Mouse (Mus musculus) intestine, embryonic 15.5 days (tissue): Measurements from ENCODE around the gene Gmpr2. TPM values are rescaled to one million over a fixed set of nuclear protein-coding genes. Genes with fewer than 3 reads are reported as not detected.

Experiments
- ATAC-seq: fragments of 200-750 bp; cut with Nextera tagmentation; 2 replicates; pipeline ENCODE4 v1.8.0; 2017; ENCODE audit warnings: moderate TSS enrichment, moderate library complexity
- H3K27ac ChIP-seq: fragments of 300-500 bp; sonication (generic); 2 replicates; pipeline ENCODE4 v1.5.1; 2015; ENCODE audit warnings: mild to moderate bottlenecking, inconsistent platforms
- H3K27me3 ChIP-seq: fragments of 300-500 bp; sonication (generic); replicated peaks from 2 replicates; pipeline ENCODE4 v1.6.1; 2015; ENCODE audit warnings: inconsistent platforms
- H3K36me3 ChIP-seq: fragments of 300-500 bp; sonication (generic); 2 replicates; pipeline ENCODE4 v1.6.1; 2015; ENCODE audit warnings: inconsistent platforms
- H3K4me1 ChIP-seq: fragments of 300-500 bp; sonication (generic); replicated peaks from 2 replicates; pipeline ENCODE4 v1.6.1; 2015; ENCODE audit warnings: inconsistent platforms
- H3K4me2 ChIP-seq: fragments of 300-500 bp; sonication (generic); replicated peaks from 2 replicates; pipeline ENCODE4 v1.6.1; 2015; ENCODE audit warnings: mild to moderate bottlenecking, inconsistent platforms
- H3K4me3 ChIP-seq: fragments of 300-500 bp; sonication (generic); replicated peaks from 2 replicates; pipeline ENCODE4 v1.5.1; 2015; ENCODE audit warnings: inconsistent platforms
- H3K9ac ChIP-seq: fragments of 300-500 bp; sonication (generic); 2 replicates; pipeline ENCODE4 v1.6.1; 2015; ENCODE audit warnings: inconsistent platforms
- H3K9me3 ChIP-seq: fragments of 300-500 bp; sonication (generic); 2 replicates; pipeline ENCODE4 v1.6.1; 2016; ENCODE audit warnings: inconsistent platforms
- WGBS: fragments of 180-500 bp; shearing (Covaris S2); methylation state at CpG from one replicate; pipeline ENCODE4 v1.1.7; 2015; 5-methylcytosine and 5-hydroxymethylcytosine counted together
- polyA plus RNA-seq: library from polyadenylated mRNA; unstranded; fragments of >200 nt; fragmentation: Nextera tagmentation; extraction: Ambion mirVana; gene quantifications from 2 replicates; pipeline ENCODE4 v1.2.1, GENCODE M21; 2015

Gene Gmpr2
- 58.6 and 58.7 TPM in 2 replicates for polyA plus RNA-seq

DNA sequence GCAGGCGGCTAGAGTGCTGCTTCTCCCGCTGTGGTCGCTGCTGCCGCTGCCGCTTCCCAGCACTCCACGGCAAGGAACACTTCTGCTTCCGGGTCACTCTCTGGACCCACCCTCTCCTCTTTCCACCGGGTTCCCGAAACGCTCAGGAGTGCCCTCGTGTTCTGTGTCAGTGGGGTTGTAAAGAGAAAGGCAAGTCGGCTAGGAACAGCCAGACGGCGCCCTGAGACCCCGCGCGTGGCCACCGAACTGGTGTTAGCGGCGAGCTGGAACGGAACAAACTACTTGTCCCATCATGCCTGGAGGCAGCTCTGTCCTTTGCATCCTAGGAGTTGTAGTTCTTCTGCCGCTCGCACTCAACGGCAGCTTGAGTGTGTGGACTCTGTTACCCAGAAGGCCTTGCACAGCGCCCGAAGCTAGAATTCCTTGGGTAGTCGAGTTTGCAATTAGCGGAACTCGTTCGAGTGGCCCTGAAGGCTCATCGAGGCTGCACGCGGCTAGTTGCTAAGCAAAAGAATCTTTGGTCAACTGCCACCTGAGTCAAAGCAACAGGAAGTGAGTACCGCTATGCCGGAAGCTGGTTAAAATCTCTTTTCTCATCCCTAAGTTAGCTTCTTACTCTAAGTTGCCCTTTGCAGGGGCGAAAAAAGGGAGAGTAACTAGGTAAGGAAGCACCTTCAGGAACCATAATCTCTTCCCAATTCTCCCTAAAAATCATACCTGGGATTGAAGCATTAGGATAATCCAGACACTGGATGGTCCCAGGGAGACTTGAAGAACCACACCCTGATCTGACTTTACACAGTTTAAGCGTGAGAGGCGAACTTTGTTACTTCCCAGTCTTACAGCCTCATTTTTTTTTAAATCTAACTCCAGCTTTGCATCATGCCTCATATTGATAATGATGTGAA is at the start of gene Gmpr2, which contains the start of gene Nedd8:
Gmpr2 (plus strand) TSS at position 109 of the 908 bp plus-strand sequence.
Nedd8 (minus strand) TSS at position 292 of the 908 bp plus-strand sequence.
- under 1% methylated on average over 38 of the region's 38 CpGs for WGBS
- Histone ChIP-seq H3K27me3 (no peaks in the 10 kb centered on the region), H3K4me3 (peak within 1 kb of the TSS; percentile 65), H3K9ac (peak within 1 kb of the TSS; percentile 73), H3K4me1 (peaks cover 17% of the 10 kb centered on the region; the same call in 1 of the 2 replicates), H3K36me3 (peaks cover 15% of the 10 kb centered on the region), H3K9me3 (no peaks in the 10 kb centered on the region), H3K27ac (peak within 1 kb of the TSS; percentile 75), H3K4me2 (peak within 1 kb of the TSS; percentile 72)
- peak; percentile 99 for ATAC-seq

DNA sequence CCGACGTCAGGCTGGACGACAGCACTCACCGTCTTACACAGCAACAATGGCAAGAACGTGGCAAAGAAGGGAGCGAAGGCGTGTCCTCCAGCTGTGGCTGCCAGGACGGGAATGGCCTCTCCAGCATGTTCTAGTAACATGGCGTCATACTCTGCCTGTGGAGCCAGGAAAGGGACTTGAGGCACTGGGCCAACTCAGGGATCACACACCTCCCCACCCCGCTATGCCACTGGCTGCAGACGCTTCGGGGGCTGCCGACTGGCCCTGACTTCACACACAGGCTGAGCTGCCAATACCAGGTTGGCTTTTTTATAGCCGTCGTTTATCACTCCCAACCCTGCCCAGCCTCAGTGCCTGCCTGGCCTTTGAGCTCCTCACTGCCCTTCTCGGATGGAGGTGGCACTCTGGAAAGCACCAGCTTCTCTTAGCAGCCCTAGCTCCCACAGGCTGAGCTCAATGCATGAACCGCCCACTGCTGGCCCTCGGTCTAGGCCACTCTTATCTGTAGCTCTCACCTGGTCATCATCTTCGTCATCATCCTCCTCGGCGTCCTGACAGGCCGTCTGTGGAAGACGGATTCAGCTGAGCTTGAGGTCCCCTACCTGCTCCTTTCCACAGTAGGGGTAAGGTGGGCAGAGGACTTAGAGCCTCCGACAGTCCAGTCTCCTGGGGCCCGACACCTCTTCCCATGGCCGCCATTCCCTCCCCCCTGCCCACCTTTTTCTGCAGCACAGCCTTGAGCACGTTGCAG is 43.5 kb upstream of the Gmpr2 start:
- no peak overlapping the region for H3K4me3 ChIP-seq

GRCm38 (mm10) chr14:55629312-55629711 is 42.4 kb upstream of the Gmpr2 start:
- peaks cover 74% of the 10 kb centered on the region for H3K36me3 ChIP-seq
- WGBS = 55% methylated on average over 5 of the region's 5 CpGs
- H3K9ac ChIP-seq = no peak overlapping the region
- H3K4me3 ChIP-seq = no peak overlapping the region
- H3K4me2 ChIP-seq = no peak overlapping the region
- no peaks in the 10 kb centered on the region for H3K4me1 ChIP-seq
- no peak; the same call in 1 of the 2 replicates for ATAC-seq
- H3K27ac ChIP-seq = no peak overlapping the region
- H3K9me3 ChIP-seq = no peaks in the 10 kb centered on the region
- no peaks in the 10 kb centered on the region for H3K27me3 ChIP-seq

More for the DNA sequence above, 43.5 kb upstream of the Gmpr2 start:
- no peak overlapping the region for H3K4me2 ChIP-seq
- no peaks in the 10 kb centered on the region for H3K9me3 ChIP-seq
- no peak overlapping the region for H3K27ac ChIP-seq
- H3K27me3 ChIP-seq = no peaks in the 10 kb centered on the region
- peaks cover 70% of the 10 kb centered on the region for H3K36me3 ChIP-seq
- 83% methylated on average over 27 of the region's 27 CpGs for WGBS
- H3K9ac ChIP-seq = no peak overlapping the region
- H3K4me1 ChIP-seq = no peaks in the 10 kb centered on the region
- no peak for ATAC-seq

DNA sequence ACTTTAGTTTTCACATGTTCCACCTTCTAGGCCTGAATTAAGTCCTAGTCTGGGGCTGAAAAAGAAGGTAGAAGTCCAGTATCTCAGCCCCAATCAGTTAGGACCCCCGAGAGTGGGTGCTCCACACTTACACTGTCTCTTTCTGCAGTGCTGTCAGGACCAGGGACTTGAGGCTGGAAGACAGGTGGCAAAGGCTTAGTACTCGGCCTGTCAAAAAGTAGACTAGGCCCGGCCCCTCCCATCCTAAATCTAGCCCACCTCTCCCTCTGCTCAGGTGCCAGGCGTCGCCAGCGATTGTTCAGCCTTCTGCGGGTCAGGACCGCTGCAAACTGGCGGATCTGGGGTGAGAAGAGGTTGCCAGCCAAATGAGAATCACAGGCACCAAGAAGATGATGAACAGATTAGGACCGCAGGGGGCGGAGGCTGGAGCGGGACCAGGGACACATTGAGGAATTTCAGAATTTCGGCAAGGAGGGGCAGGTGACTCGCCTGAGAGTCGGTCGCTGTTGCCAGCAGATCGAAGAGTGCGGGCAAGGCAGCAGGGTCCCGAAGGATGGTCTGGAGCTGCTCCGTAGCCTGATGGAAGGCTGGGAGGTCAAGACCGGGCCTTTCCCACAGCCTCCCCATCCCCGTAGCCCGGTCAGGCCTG is 36.7 kb upstream of the Gmpr2 start:
- peaks cover 60% of the 10 kb centered on the region for H3K36me3 ChIP-seq
- ATAC-seq = peak; percentile 67
- H3K4me3 ChIP-seq = peak overlapping the region; percentile 63
- WGBS = 3% methylated on average over 23 of the region's 23 CpGs
- H3K27me3 ChIP-seq = no peaks in the 10 kb centered on the region
- H3K27ac ChIP-seq = peak overlapping the region; percentile 60
- no peaks in the 10 kb centered on the region for H3K9me3 ChIP-seq
- H3K4me2 ChIP-seq = peak overlapping the region; percentile 94
- peak overlapping the region; percentile 58 for H3K9ac ChIP-seq
- no peaks in the 10 kb centered on the region for H3K4me1 ChIP-seq

DNA sequence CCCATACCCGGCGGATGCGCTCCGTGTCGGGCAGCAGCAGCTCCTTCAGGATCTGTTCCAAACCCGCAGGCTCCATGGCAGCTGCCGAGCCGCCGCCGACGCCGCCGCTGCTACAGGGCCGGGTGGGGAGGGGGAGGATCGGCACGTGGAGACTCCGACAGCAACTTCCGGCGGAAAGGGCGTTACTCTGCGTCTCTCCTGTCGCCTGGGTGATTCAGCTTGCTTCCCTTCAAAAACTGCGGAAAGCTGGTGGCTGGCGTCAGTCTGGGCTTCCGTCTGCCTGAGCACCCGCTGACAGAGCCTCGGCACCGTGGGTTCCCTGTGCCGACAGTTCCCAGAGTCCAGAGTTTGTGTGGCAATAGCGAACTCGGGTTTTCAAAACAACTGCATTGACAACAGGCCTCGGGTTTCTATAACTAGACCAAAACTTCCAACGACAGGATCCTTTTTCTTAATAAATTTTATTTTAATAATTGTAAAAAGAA is 36.2 kb upstream of the Gmpr2 start, which contains the start of gene Ipo4:
Ipo4 (minus strand) TSS at position 435 of the 485 bp plus-strand sequence.
- ATAC-seq = peak; percentile 93
- no peaks in the 10 kb centered on the region for H3K9me3 ChIP-seq
- peak within 1 kb of the TSS; percentile 58 for H3K9ac ChIP-seq
- H3K4me3 ChIP-seq = peak within 1 kb of the TSS; percentile 63
- no peaks in the 10 kb centered on the region for H3K4me1 ChIP-seq
- H3K27ac ChIP-seq = peak within 1 kb of the TSS; percentile 60
- H3K27me3 ChIP-seq = no peaks in the 10 kb centered on the region
- 1% methylated on average over 33 of the region's 33 CpGs for WGBS
- peak within 1 kb of the TSS; percentile 94 for H3K4me2 ChIP-seq
- H3K36me3 ChIP-seq = peaks cover 59% of the 10 kb centered on the region

DNA sequence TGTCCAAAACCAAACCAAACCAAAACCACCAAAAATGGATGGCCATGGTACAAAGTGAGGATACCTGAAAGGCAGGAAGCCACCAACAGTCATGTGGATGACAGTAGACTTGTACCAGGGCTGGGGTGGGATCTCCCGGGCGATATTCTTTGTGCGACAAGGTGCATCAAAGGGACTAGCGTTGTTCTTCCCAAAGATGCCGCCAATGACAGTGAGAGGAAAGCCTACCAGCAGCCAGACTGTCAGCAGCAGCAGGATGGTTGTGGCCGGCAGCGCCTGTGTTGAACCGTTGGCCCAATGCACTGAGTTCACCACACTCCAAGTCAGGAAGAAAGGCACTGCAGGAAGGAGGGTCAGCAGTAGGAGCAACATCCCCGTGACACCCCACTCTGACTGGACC is 33.9 kb upstream of the Gmpr2 start, which contains the start of gene Gm49378:
Gm49378 (minus strand) TSS at position 101 of the 400 bp plus-strand sequence.
- H3K27me3 ChIP-seq = no peaks in the 10 kb centered on the region
- H3K27ac ChIP-seq = no peak within 1 kb of the TSS
- WGBS = 94% methylated on average over 9 of the region's 9 CpGs
- peaks cover 47% of the 10 kb centered on the region for H3K36me3 ChIP-seq
- H3K4me2 ChIP-seq = no peak within 1 kb of the TSS
- ATAC-seq = no peak
- no peaks in the 10 kb centered on the region for H3K9me3 ChIP-seq
- no peak within 1 kb of the TSS for H3K4me3 ChIP-seq
- peaks cover 6% of the 10 kb centered on the region for H3K4me1 ChIP-seq
- H3K9ac ChIP-seq = no peak within 1 kb of the TSS

DNA sequence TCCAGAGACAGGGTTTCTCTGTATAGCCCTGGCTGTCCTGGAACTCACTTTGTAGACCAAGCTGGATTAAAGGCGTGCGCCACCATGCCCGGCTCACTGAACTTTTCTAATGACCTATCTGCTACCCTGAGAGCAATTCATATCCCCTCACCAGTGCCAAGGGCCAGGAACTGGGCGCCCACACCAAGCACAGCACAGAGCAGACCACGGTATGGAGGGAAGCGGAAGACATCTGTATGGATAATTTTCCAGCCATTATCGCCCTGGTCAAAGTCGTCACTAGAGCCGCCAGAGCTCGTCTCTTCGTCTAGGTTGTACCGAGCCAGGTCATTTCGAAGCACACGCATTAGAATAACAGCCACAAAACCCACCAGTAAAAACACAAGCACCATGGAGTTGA is 30.9 kb upstream of the Gmpr2 start:
- ATAC-seq = no peak
- no peak overlapping the region for H3K9ac ChIP-seq
- H3K4me1 ChIP-seq = peaks cover 16% of the 10 kb centered on the region
- peaks cover 37% of the 10 kb centered on the region for H3K36me3 ChIP-seq
- no peak overlapping the region for H3K4me2 ChIP-seq
- H3K27me3 ChIP-seq = no peaks in the 10 kb centered on the region
- no peaks in the 10 kb centered on the region for H3K9me3 ChIP-seq
- no peak overlapping the region for H3K4me3 ChIP-seq
- H3K27ac ChIP-seq = 0 out of 2 replicates have a peak overlapping the region, but pooled peaks have one; percentile 17
- 98% methylated on average over 14 of the region's 14 CpGs for WGBS

DNA sequence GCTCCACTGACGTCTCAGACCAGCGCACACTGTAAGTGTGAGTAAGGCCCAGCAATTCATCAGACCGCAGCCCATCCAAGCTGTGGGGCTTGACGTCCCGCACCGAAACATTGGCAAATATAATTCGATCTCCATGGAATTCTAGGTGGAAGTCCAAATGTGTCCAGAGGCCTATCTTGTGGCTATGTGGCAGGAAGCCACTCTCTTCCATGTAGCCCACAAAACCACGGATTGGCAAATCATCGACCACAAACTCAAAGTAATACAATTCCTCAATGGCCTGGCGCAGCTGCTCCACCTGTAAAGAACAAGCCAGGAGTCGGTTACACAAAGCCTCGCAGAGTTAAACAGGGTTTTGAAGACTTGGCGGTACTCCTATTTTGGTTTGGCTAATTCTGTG is 30.4 kb upstream of the Gmpr2 start:
- no peak overlapping the region for H3K4me2 ChIP-seq
- no peaks in the 10 kb centered on the region for H3K27me3 ChIP-seq
- 94% methylated on average over 13 of the region's 13 CpGs for WGBS
- H3K27ac ChIP-seq = no peak overlapping the region
- no peak for ATAC-seq
- peaks cover 16% of the 10 kb centered on the region for H3K4me1 ChIP-seq
- no peak overlapping the region for H3K4me3 ChIP-seq
- peaks cover 36% of the 10 kb centered on the region for H3K36me3 ChIP-seq
- no peaks in the 10 kb centered on the region for H3K9me3 ChIP-seq
- no peak overlapping the region for H3K9ac ChIP-seq

- peak overlapping the region; percentile 99 for H3K9ac ChIP-seq
- 18% methylated on average over 8 of the region's 8 CpGs for WGBS
These were observed 29.1 kb upstream of the Gmpr2 start for GRCm38 (mm10) chr14:55642679-55643059.

DNA sequence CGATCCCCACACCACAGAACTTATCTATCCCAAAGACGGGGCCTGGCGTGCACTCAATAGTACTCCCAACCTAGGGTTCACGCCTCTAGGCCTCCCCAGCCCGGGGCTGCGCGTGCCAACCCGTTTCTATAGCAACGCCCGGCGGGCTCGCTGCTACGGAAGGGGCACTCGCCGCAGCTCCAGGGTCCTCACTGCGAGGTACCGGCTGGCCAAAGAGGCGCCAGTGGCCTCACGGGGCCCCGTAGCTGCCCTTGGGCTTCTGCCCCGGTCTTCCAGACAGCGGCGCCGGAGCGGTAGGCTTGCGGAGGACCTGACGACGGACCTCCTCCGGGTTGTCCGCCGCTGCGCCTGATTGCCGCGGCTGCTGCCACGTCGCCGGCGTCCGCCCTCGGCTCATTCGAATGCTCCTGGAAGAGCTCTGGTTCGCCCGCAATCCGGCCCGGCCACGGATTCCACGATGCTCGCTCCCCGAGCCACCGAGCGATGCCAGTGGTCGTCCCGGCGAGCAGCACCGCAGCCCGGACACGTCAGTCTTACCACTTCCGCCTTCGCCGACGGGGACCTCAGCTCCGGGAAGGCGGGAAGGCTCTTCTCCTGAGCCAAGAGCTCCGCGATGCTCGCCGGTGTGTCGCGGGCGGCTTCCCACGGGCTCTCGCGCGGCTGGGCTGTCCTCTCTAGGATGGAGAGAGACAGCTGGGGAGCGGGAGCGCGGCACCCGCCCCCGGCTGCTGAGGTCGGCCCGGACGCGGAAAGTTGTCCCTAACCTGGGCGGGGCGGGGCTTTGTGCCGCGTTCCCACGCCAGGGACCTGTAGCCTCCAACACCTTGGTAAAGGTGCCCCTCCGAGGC is 28.5 kb upstream of the Gmpr2 start, which contains the start of gene Tm9sf1:
Tm9sf1 (minus strand) TSS at position 747 of the 848 bp plus-strand sequence.
- H3K4me1 ChIP-seq = peaks cover 16% of the 10 kb centered on the region
- under 1% methylated on average over 89 of the region's 89 CpGs for WGBS
- H3K4me2 ChIP-seq = peak within 1 kb of the TSS; percentile 80
- peak within 1 kb of the TSS; percentile 98 for H3K4me3 ChIP-seq
- H3K9me3 ChIP-seq = no peaks in the 10 kb centered on the region
- peak within 1 kb of the TSS; percentile 99 for H3K9ac ChIP-seq
- peaks cover 21% of the 10 kb centered on the region for H3K36me3 ChIP-seq
- H3K27me3 ChIP-seq = no peaks in the 10 kb centered on the region
- ATAC-seq = peak; percentile 92
- peak within 1 kb of the TSS; percentile 97 for H3K27ac ChIP-seq

More at GRCm38 (mm10) chr14:55642679-55643059, 29.1 kb upstream of the Gmpr2 start:
- Histone ChIP-seq H3K4me3 (peak overlapping the region; percentile 98), H3K4me2 (peak overlapping the region; percentile 80), H3K9me3 (no peaks in the 10 kb centered on the region), H3K27me3 (no peaks in the 10 kb centered on the region), H3K4me1 (peaks cover 16% of the 10 kb centered on the region), H3K27ac (peak overlapping the region; percentile 97), H3K36me3 (peaks cover 26% of the 10 kb centered on the region)
- peak; percentile 21; the same call in 1 of the 2 replicates for ATAC-seq
